Mouse (Mus musculus): Measurements from ENCODE around the gene Vmn1r120.
"Not testable (repeated sequence)": the region's sequence is repeated elsewhere in the genome, so short reads cannot be mapped to it uniquely, and the experiment has no call there.

The Vmn1r120 gene

DNA sequence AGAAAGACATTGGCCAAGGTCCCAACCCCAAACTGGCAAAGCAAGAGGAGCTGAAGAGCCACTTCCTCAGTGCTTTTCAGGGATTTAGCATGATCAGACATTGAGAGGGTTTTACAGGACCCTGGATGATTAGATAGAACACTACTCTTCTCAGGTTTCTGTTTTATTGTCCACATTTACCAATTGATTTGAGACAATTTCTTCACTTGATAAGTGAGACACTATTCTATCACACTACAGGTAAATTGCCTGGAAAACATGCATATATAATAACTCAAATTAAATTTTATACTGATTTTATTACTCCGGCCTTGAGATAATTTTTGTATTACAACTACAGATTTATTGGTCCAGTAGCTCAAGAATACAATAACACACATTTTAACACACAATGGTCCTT is at the start of gene Vmn1r120:
Gene Vmn1r120, minus strand, starts transcription at position 101 of the 400 bp plus-strand sequence.
- not testable (repeated sequence) for DNase-seq

DNA sequence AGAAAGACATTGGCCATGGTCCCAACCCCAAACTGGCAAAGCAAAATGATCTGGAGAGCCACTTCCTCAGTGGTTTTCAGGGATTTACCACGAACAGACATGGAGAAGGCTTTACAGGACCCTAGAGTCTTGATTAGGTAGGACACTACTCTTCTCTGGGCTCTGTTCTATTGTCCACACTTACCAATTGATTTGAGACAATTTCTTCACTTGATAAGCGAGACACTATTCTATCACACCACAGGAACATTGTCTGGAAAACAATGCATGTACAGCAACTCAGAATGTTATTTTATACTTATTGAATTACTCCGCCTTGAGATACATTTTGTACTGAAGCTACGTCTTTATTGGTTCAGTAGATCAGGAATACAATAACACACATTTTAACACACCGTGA is 44.8 kb upstream of the Vmn1r120 start, which contains the start of gene Vmn1r121:
Gene Vmn1r121, minus strand, starts transcription at position 101 of the 400 bp plus-strand sequence.
- DNase-seq = not testable (repeated sequence)

DNA sequence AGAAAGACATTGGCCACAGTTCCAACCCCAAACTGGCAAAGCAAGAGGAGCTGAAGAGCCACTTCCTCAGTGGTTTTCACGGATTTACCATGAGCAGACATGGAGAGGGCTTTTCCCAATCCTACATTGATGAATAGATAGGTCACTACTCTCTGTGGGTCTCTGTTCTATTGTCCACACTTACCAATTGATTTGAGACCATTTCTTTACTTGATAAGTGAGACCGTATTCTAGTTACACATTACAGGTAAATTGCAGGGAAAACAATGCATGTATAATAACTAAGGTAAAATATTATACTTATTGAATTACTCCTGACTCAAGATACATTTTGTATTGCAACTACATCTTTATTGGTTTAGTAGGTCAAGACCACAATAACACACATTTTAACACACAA is 41.2 kb downstream of the Vmn1r120 start, which contains the start of gene Vmn1r119:
Gene Vmn1r119, minus strand, starts transcription at position 101 of the 400 bp plus-strand sequence.
- DNase-seq = not testable (repeated sequence)

Data from kidney, adult 11 months (tissue).